Mouse (Mus musculus) liver, postnatal 0 days (tissue): ENCODE results near the gene Use1.

ENCODE experiments used
- CTCF ChIP-seq: sonication (generic); IDR thresholded peaks from 2 replicates; pipeline ENCODE4 v1.5.1; 2016; ENCODE audit warnings: antibody characterized with exemption, low read depth
- EP300 ChIP-seq: IDR thresholded peaks from 2 replicates; pipeline ENCODE4 v1.6.1; 2016; ENCODE audit warnings: antibody characterized with exemption, low read depth, mild to moderate bottlenecking

DNA sequence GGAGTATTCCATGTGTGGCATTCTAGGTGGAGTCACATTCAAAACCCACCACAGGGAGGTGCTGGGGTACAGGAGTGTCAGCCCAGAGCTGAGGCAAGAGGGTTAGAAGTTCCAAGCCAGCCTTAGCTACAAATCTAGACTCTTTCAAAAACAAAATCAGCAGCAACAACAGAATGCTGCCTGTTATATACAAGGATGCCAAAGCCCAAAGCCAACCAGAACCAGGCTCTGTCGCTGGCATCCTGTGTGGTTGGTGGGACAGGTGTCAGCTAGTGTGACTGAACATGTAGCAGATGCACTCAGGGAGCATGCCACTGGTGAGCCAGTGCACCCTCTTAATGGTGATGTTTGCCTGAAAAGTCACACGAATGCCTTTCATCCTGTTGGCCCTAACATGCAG lies 34.2 kb downstream of the Use1 start:
- TF ChIP-seq CTCF (no peak), EP300 (no peak)
